Mouse (Mus musculus) kidney, embryonic 16.5 days (tissue): ENCODE measurements around the gene Smpd1. TPM values are rescaled to one million over a fixed set of nuclear protein-coding genes. Genes with fewer than 3 reads are reported as not detected.

ENCODE experiments used
- ATAC-seq: fragments of 200-750 bp; cut with Nextera tagmentation; 2 replicates; pipeline ENCODE4 v1.8.0; 2017; ENCODE audit warnings: moderate TSS enrichment; ENCODE audit not compliant: low FRiP score, low TSS enrichment
- H3K27ac ChIP-seq: fragments of 300-500 bp; sonication (generic); 2 replicates; pipeline ENCODE4 v1.5.1; 2014; ENCODE audit warnings: low read length
- H3K27me3 ChIP-seq: fragments of 300-500 bp; sonication (generic); 2 replicates; pipeline ENCODE4 v1.6.1; 2014; ENCODE audit warnings: low read length, control low read depth, mixed read lengths; ENCODE audit not compliant: insufficient read depth
- H3K36me3 ChIP-seq: fragments of 300-500 bp; sonication (generic); 2 replicates; pipeline ENCODE4 v1.6.1; 2014; ENCODE audit warnings: low read length, control low read depth, mixed read lengths; ENCODE audit not compliant: insufficient read depth
- H3K4me1 ChIP-seq: fragments of 300-500 bp; sonication (generic); 2 replicates; pipeline ENCODE4 v1.6.1; 2014; ENCODE audit warnings: low read length, control low read depth, mixed read lengths; ENCODE audit not compliant: insufficient read depth
- H3K4me2 ChIP-seq: fragments of 300-500 bp; sonication (generic); replicated peaks from 2 replicates; pipeline ENCODE4 v1.6.1; 2014; ENCODE audit warnings: low read depth, low read length
- H3K4me3 ChIP-seq: fragments of 300-500 bp; sonication (generic); 2 replicates; pipeline ENCODE4 v1.5.1; 2014; ENCODE audit warnings: mild to moderate bottlenecking, low read length
- H3K9ac ChIP-seq: fragments of 300-500 bp; sonication (generic); replicated peaks from 2 replicates; pipeline ENCODE4 v1.6.1; 2014; ENCODE audit warnings: low read length
- H3K9me3 ChIP-seq: fragments of 300-500 bp; sonication (generic); 2 replicates; pipeline ENCODE4 v1.6.1; 2016; ENCODE audit warnings: low read length, control low read depth
- WGBS: fragments of 180-500 bp; shearing (Covaris S2); extraction: QIAGEN DNeasy Blood & Tissue Kit; methylation state at CpG from one replicate; pipeline ENCODE4 v1.1.7; 2014; 5-methylcytosine and 5-hydroxymethylcytosine counted together
- polyA plus RNA-seq: library from polyadenylated mRNA; unstranded; fragments of >200 nt; fragmentation: Nextera tagmentation; extraction: Ambion mirVana; gene quantifications from 2 replicates; pipeline ENCODE4 v1.2.1, GENCODE M21; 2015

Gene Smpd1
- polyA plus RNA-seq, 1 experiment from 2014 or later = 60.7 TPM

- no peak for ATAC-seq
- Histone ChIP-seq H3K36me3 (no peaks in the 10 kb centered on the region), H3K4me1 (no peaks in the 10 kb centered on the region), H3K9me3 (no peaks in the 10 kb centered on the region), H3K9ac (no peak overlapping the region), H3K27ac (no peak overlapping the region), H3K4me2 (no peak overlapping the region), H3K4me3 (no peak overlapping the region), H3K27me3 (no peaks in the 10 kb centered on the region)
- 41% methylated on average over 7 of the region's 7 CpGs for WGBS
Observed at GRCm38 (mm10) chr7:105590097-105590496, 35.9 kb downstream of the Smpd1 start.

- Histone ChIP-seq H3K9ac (no peak overlapping the region), H3K4me1 (no peaks in the 10 kb centered on the region), H3K36me3 (no peaks in the 10 kb centered on the region), H3K9me3 (peaks cover 10% of the 10 kb centered on the region; the same call in 1 of the 2 replicates), H3K27me3 (no peaks in the 10 kb centered on the region), H3K27ac (no peak overlapping the region), H3K4me3 (no peak overlapping the region), H3K4me2 (no peak overlapping the region)
- WGBS = 29% methylated on average over 9 of the region's 9 CpGs
- peak; percentile 92 for ATAC-seq
Observed at GRCm38 (mm10) chr7:105602860-105603623, 48.9 kb downstream of the Smpd1 start.

Other genes starting within 250 kb of the Smpd1 start
- gene Olfr689, start 243.2 kb upstream of the Smpd1 start, polyA plus RNA-seq = not detected in 2 replicates
- gene Olfr690, start 220.3 kb upstream of the Smpd1 start, polyA plus RNA-seq = not detected in 2 replicates
- not detected in 2 replicates for gene Olfr691, start 212.1 kb upstream of the Smpd1 start, polyA plus RNA-seq
- not detected in 2 replicates for gene Olfr692, start 186.1 kb upstream of the Smpd1 start, polyA plus RNA-seq
- gene Gm5901, start 179.3 kb upstream of the Smpd1 start, polyA plus RNA-seq = not detected in 2 replicates
- gene Fam160a2, start 154.3 kb upstream of the Smpd1 start, polyA plus RNA-seq = 47.2 and 49.2 TPM in 2 replicates
- gene Cnga4, start 149.8 kb upstream of the Smpd1 start, polyA plus RNA-seq = not detected in 2 replicates
- gene Cckbr, start 128.6 kb upstream of the Smpd1 start, polyA plus RNA-seq = 0.67 and 0.85 TPM in 2 replicates
- 59.4 and 75.7 TPM in 2 replicates for gene Cavin3, start 72.1 kb upstream of the Smpd1 start, polyA plus RNA-seq
- 62.1 and 62.2 TPM in 2 replicates for gene Apbb1, start 27.3 kb downstream of the Smpd1 start, polyA plus RNA-seq
- 1.3 and 1.7 TPM in 2 replicates for gene Hpx, start 45.8 kb downstream of the Smpd1 start, polyA plus RNA-seq
- 38.7 and 39.2 TPM in 2 replicates for gene Trim3, start 79.2 kb downstream of the Smpd1 start, polyA plus RNA-seq
- 164 and 183 TPM in 2 replicates for gene Timm10b, start 85.7 kb downstream of the Smpd1 start, polyA plus RNA-seq
- 92.4 and 92.5 TPM in 2 replicates for gene Arfip2, start 86.1 kb downstream of the Smpd1 start, polyA plus RNA-seq
- 13.1 and 32.4 TPM in 2 replicates for gene Gm45799, start 86.2 kb downstream of the Smpd1 start, polyA plus RNA-seq
- 1.7 and 2.0 TPM in 2 replicates for gene Dnhd1, start 96.5 kb downstream of the Smpd1 start, polyA plus RNA-seq
- gene Ilk, start 182.2 kb downstream of the Smpd1 start, polyA plus RNA-seq = 377 and 439 TPM in 2 replicates
- gene Rrp8, start 183.0 kb downstream of the Smpd1 start, polyA plus RNA-seq = 42.9 TPM in 2 replicates
- gene Taf10, start 190.0 kb downstream of the Smpd1 start, polyA plus RNA-seq = 107 and 121 TPM in 2 replicates
- 120 and 123 TPM in 2 replicates for gene Tpp1, start 197.9 kb downstream of the Smpd1 start, polyA plus RNA-seq
- gene Dchs1, start 233.3 kb downstream of the Smpd1 start, polyA plus RNA-seq = 10.4 and 10.5 TPM in 2 replicates